Mouse (Mus musculus): Measurements from ENCODE around the gene Mboat2.

The Mboat2 gene

DNA sequence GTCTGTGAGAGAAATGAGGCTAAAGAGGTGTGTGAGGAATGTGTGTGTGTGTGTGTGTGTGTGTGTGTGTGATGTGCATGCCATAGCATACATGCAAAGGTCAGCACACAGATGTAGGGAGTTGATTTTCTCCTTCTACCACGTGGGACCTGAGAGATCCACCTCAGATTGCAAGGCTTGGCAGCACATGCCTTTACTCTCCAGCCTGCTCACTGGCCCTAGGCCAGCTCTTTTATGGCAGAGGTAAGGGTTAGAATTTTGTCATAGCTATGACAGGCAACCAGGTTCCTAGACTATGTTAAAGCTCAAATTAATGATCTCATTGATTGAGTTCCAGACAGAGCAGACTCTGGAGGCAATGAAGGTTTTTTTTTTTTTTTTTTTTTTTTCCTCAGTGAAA is 33.1 kb downstream of the Mboat2 start:
- DNase-seq, result no peak

GRCm38 (mm10) chr12:24866645-24867044 is 36.0 kb downstream of the Mboat2 start:
- DNase-seq, result no peak

GRCm38 (mm10) chr12:24868694-24869093 is 38.0 kb downstream of the Mboat2 start:
- no peak for DNase-seq

DNA sequence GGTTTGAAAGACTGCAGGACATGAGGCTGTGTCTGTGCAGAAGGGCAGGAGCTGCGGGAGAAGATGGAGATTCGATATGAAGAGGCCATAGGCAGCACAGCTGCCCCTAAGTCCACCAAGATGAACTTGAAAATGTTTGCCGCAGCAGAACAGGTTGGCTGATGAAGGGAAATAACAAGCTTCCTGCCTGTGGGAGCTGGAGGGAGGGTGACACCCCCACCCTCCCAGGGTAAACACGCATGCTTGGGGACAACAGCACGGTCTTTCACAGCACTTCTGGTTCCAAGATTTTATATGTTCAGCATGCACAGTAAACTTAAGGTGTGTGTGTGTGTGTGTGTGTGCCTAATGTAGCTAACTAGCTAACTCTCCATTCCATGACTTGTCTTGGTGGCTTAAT is 38.6 kb downstream of the Mboat2 start:
- no peak for DNase-seq

- no peak for DNase-seq
Measured at GRCm38 (mm10) chr12:24870901-24871300, 40.2 kb downstream of the Mboat2 start.

- DNase-seq, result no peak
Measured at GRCm38 (mm10) chr12:24872264-24872663, 41.6 kb downstream of the Mboat2 start.

GRCm38 (mm10) chr12:24872689-24873088 is 42.0 kb downstream of the Mboat2 start:
- DNase-seq, result no peak

DNA sequence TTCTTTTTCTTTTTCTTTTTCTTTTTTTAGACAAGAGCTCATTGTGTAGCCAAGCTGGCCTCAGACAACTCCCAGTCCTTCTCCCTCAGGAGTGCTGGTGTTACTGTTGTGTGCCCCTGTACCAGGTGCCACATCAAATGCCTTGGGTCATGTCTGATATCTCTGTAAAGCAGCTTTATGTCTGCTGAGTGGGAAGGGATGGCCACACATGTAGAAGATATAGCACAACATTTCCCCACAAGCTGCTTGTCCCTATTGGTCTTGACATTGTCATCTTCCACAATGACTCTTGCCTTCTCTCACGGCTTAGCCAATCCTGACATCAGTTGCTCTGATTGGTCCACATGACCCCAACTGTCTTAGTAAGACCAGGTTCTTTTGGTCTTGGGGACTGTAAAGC is 45.2 kb downstream of the Mboat2 start:
- DNase-seq, result no peak

DNA sequence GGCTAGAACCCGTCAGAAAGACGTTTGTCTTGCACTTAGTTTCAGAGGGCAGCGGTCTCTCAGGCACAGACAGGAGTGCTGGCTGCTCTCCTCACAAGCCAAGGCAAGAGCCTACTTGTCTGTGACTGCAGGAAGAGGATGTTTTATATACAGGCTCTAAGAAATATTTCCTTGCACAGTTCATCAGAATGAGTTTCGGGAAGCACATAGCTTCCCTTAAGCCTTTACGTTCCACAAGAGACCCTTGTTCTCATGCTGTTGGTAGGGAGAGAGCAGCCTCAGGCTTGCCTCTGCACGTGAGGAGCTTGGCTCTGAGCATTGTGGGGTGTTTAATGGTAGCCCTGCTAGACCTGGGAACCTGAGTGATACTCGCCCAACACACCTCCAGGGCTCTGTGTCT is 46.6 kb downstream of the Mboat2 start:
- DNase-seq, result no peak

DNA sequence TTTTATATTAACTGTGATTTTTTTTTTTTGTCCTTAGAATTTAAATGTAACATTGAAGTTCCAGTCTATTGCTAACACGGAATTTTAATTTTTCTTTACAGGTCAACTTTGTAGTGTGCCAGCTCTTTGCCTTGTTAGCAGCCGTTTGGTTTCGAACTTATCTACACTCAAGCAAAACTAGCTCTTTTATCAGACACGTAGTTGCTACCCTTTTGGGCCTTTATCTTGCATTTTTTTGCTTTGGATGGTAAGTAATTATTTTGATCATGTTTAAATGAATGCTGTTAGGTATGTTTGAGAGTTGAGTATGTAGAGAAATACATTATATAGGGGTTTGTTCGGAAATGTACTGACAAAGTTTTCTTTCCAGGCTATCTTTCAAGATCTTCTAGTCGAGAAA is 47.4 kb downstream of the Mboat2 start:
- no peak for DNase-seq

- DNase-seq, result no peak
Measured at GRCm38 (mm10) chr12:24878735-24879362, 48.2 kb downstream of the Mboat2 start.

DNA sequence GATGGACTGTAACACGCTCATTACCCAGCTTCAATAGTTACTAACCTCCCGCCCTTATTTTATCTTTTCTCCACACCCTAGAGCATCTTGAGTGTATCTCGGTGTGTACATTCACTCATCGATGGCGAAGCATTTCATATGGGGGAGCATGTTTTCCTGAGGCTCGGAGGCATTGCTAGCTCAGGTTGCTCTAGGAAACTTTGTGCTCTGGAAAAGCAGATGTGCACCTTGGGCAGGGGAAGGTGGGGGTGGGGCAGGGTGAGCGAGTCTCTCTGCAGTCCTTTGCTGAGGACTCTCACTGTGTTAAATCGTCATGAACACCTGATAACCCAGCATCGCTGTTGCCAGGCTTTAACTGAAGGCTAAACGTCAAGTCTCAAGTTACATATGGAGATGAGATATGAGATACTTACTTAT is 48.9 kb downstream of the Mboat2 start:
- DNase-seq, result no peak

- no peak for DNase-seq
Measured at GRCm38 (mm10) chr12:24883279-24883678, 52.6 kb downstream of the Mboat2 start.

GRCm38 (mm10) chr12:24886800-24887199 is 56.1 kb downstream of the Mboat2 start:
- no peak for DNase-seq

DNA sequence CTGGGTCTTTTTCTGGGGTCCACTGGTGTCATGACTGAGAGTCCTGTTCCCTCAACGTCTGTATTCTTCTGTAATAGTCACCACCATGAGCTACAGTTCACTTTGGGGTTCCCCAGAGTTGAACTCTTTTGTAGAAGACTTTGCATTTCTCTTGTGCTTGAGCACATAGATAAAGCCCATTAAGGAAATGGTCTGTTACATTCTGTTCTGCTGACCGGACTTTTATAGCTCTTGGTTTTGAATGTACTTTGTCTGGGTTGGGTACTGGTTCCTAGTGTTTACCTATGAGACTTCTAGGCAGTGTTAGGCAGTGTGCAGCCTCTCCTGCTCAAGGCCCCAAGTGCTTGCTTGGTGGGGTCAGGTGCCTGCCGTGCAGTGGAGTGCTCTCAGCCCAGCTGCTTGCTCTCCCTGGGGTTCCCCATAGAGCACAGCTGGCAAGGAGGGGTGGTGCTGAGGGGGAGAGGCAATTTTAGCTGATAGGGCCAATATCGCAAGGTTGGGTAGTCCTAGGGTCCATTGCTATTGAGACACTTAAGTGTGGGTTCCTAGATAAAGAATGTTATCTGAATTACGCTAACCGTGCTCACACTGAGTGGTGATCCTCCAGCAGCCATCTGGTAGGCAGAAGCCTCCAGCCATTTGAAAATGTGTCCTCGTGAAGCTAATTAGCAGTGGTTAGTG is 58.8 kb downstream of the Mboat2 start:
- DNase-seq, result no peak

DNA sequence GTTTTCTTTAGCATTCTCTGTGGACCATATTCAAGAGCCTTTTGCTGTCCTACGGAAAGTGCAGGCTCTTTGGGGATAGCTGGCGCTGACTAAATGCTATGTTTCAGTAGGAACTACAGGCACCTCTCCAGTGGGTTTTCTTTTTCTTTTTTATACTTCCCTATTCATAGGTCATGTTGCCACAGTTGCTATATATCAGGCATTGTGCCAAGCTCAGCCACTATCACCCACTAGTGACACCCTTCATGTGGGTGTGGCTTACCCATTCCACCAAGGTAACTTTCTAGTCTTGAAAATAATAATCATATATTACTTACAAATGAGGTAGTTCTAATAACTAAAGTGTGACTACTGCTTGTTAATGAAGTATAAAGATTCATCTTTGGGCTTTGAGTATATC is 59.5 kb downstream of the Mboat2 start:
- no peak for DNase-seq

DNA sequence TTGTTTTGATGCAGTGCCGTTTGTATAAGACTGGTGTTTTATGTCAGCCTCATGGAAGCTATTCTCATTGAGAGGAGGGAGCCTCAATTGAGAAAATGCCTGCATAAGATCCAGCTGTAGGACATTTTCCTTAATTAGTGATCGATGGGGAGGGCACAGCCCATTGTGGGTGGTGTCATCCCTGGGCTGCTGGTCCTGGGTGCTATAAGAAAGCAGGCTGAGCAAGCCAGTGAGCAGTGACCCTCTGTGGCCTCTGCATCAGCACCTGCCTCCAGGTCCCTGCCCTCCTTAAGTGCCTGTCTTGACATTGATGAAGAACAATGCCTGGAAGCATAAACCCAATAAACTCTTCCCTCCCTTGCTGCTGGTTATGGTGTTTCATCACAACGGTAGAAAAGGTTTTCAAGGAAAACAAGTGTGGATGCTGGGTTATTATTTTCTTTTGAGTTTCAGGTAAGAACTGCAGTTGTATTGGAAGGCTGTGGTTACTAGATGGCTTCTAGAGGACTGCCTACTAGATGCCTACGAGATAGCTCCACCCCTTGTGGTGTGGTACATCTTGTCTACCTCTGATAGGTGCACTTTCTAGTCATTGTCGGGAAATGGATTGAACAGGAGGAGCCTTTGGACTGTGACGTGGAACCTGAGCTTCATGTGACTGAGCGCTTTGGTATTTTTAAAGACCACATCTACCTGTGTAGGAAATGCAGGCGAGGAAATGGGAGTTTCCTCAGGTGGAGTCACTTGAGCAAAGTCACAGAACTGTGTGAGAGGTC is 60.2 kb downstream of the Mboat2 start:
- DNase-seq, result no peak

DNA sequence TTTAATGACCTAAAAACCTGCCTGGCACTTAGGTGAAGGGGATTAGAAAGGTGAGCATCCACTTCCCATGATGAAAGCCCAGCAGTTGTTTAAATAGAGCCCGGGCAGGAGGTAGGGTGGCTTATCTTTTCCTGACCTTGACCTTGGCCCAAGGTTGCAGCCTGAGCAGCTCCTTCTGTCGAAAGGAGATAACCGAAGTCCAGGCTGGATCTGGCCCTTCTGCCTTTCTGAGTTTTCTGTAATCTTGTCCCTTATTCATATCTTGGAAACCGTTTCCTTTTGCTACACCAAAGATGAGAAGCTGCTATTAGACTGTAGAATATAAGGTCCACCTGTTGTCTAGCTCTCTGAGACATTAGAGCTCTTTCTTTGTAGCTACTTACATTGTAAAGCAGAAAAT is 61.9 kb downstream of the Mboat2 start:
- DNase-seq, result no peak

DNA sequence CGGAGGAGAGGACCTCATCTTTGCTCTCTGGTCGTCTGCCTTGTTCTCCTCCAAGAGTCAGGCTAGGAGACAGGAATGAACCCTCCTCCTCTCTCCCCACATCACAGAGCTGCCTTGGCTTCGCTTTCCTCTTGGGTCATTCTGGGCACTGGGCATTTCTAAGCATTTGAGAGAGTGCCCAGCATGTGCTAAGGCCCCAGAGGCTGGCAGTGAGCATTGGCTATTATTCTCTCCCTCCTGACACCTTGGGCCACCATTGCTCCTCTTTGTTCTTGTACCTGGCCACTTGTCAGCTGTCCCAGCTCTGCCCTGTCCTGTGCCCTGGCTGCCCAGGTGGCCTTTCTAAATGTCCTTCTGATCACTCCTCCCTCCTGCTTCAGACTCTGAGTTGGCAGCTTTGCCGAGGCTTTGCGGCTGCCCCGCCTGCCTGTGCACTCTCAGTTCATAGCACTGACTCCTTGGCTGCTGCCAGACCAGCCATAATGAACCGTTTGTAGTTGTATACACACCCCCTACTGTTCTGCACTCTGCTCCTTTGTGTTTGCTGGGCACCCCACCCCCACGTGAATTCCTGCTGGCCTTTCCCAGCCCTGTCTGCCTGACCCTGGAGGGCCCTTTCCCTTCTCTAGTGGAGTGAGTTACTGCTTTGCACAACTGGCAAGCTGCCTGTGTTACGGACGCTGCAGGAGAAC is 63.2 kb downstream of the Mboat2 start:
- DNase-seq, result peak; percentile 20

- DNase-seq, result no peak
Measured at GRCm38 (mm10) chr12:24895352-24895751, 64.7 kb downstream of the Mboat2 start.

DNA sequence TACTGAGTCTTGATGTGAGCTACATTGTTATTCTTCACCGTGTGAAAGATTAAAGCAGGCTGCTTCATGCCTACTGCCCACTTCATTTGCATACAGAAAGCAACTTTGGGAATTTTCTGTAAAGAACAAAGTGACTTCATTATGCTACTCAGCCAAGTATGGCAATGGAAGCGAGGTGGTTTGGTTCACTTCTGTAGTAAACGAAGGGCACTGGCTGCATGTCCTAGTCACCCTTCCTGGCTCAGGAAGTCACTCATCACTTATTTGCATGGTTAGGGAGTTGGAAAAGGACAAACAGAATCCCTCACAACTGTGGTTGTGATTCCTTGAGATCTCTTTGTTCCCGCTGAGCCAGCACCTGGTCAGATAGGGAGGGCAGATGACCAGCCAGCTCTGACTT is 66.7 kb downstream of the Mboat2 start:
- no peak for DNase-seq

DNA sequence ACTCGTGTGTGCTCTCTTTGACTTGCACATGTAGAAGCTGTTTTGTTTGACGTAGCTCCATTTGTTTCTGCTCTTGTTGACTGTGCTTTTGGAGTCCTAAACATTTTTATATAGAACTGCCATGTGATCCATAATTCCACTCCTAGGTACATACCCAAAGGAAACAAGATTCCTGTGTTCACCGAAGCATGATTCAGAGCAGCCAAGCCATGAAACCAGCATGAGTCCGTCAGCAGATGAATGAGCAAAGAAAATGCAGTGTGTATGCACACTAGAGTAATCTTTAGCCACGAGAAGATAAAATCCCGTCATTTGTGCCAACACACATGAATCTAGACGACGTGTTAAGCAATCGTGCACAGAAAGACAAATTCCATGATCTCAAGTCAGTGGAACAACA is 67.5 kb downstream of the Mboat2 start:
- DNase-seq, result no peak

- no peak for DNase-seq
Measured at GRCm38 (mm10) chr12:24899636-24900035, 69.0 kb downstream of the Mboat2 start.

DNA sequence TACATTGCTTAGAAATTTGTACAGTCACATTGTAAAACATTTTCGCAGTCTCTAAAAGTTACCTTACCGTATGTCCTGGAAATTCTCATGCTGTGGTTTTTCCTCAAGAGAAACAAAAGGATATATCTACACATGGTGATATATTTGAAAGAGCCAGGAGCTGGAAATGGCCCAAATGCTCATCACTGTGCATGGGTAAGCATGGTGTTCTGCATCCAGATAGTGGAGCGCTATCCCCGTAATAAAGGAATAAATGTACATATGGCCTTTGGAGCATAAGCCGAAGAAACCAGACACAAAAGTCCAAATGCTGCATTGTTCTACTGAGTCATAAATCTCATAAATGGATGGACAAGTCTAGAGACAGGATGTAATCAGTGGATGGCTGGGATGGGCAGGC is 72.1 kb downstream of the Mboat2 start:
- no peak for DNase-seq

All from right cerebral cortex, postnatal 4 days (tissue).